Mouse (Mus musculus) hindbrain, embryonic 10.5 days (tissue): ENCODE results near the gene Abracl. TPM values are rescaled to one million over a fixed set of nuclear protein-coding genes. Genes with fewer than 3 reads are reported as not detected.
A peak's percentile ranks its signal among the peaks of the same experiment; 100 is the strongest.

Experiments
- DNase-seq: peaks from one replicate; pipeline ENCODE4 v3.0.0-alpha.2; 2017; ENCODE audit warnings: low spot score
- H3K27ac ChIP-seq: fragments of 300-500 bp; sonication (generic); 2 replicates; pipeline ENCODE4 v1.5.1; 2016; ENCODE audit warnings: mild to moderate bottlenecking, moderate library complexity
- H3K27me3 ChIP-seq: fragments of 300-500 bp; sonication (generic); 2 replicates; pipeline ENCODE4 v1.6.1; 2016; ENCODE audit warnings: mild to moderate bottlenecking; ENCODE audit not compliant: poor library complexity, insufficient read depth, severe bottlenecking
- H3K36me3 ChIP-seq: fragments of 300-500 bp; sonication (generic); 2 replicates; pipeline ENCODE4 v1.6.1; 2016; ENCODE audit warnings: mild to moderate bottlenecking, moderate library complexity
- H3K4me1 ChIP-seq: fragments of 300-500 bp; sonication (generic); replicated peaks from 2 replicates; pipeline ENCODE4 v1.6.1; 2016; ENCODE audit warnings: mild to moderate bottlenecking
- H3K4me3 ChIP-seq: fragments of 300-500 bp; sonication (generic); 2 replicates; pipeline ENCODE4 v1.5.1; 2016; ENCODE audit warnings: mild to moderate bottlenecking, moderate library complexity
- H3K9me3 ChIP-seq: fragments of 300-500 bp; sonication (generic); 2 replicates; pipeline ENCODE4 v1.6.1; 2016; ENCODE audit warnings: mild to moderate bottlenecking, moderate library complexity
- WGBS: fragments of 180-500 bp; shearing (Covaris S2); methylation state at CpG from one replicate; pipeline ENCODE4 v1.1.7; 2016; 5-methylcytosine and 5-hydroxymethylcytosine counted together
- polyA plus RNA-seq: library from polyadenylated mRNA; unstranded; fragments of >200 nt; fragmentation: Nextera tagmentation; extraction: Ambion mirVana; gene quantifications from 2 replicates; pipeline ENCODE4 v1.2.1, GENCODE M21; 2016

Abracl gene
- polyA plus RNA-seq, 1 experiment from 2014 or later: 211 TPM

DNA sequence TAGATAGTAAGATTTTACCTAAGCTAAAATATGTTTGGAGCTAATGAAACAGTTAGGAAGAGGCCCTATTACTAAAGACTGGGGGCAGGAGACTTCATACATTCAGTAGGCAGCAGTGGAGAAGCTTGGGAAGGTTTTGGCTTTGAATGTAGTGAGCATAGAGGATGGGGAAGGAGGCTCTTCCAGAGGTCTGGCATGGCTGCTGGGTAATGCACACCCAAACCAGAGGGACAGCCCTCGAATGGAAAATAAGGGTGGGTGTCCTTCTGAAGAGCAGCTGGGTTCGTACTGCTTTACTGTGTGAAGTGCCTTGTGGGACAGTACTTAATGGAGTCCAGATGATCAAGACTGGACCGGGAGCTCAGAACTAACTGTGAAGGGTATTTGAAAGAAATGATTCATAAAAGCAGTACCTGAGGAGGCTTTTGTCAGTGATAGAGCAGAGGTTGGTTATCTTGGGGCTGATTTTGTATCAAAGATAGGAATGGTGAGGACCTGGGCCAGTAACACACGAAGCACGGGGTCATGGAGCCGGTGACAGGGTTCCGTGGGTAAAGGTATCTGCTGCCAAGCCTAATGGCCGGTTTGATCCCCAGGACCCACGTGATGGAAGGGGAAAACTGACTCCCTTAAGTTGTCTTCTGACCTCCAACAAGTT, 35.7 kb upstream of the Abracl start:
- 92% methylated on average over 9 of the region's 9 CpGs for WGBS
- Histone ChIP-seq H3K27me3 (no peaks in the 10 kb centered on the region), H3K9me3 (no peaks in the 10 kb centered on the region), H3K4me1 (peaks cover 28% of the 10 kb centered on the region), H3K36me3 (no peaks in the 10 kb centered on the region), H3K4me3 (no peak overlapping the region), H3K27ac (no peak overlapping the region)
- no peak for DNase-seq

DNA sequence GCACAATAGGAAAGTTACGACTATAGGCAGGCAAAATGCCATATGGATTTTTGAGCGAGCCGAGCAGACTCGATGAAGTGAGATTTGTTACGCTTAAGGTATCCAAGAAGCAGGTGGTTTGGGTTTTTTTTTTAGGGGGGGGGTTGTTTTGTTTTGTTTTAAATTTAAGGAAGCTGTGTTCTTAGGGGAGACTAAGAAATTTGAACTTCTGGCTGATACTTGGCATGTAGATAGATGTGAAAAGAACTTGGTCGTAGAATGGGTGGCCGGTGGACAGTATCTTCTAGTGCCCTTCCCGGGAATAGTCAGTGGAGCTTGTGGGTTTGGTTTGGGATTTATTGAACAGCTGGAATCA, 33.3 kb upstream of the Abracl start:
- WGBS: 3% methylated on average over 8 of the region's 8 CpGs
- peak overlapping the region; percentile 98 for H3K27ac ChIP-seq

DNA sequence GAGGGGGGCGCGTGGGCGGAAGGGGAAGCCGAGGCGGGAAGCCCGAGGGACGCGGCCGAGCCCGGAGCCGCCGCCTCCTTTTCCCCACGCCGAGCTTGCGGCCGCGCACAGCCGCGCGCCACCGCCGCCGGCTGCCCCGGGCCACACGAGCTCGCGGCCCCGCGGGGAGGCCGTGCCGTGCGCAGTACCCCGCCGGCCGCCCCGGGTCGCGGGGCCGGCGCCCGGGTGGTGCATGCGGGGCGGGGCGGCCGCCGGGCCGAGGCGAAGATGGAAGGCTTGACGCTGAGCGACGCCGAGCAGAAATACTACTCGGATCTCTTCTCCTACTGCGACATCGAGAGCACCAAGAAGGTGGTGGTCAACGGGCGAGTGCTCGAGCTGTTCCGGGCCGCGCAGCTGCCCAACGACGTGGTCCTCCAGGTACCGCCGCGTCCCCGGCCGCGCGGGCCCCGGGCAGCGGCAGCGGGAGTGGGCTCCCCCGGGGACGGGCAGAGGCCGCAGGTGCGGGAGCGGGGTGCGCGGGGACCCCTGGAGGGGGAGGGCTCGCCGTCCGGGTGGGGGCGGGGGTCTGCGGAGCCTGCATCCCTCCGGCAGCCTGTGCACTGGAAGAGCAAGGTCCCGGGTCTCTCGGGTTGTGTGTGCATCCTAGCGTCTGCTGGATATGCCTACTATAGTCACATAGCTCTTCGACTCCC, 32.8 kb upstream of the Abracl start, which contains the start of gene Reps1:
Gene Reps1, plus strand, starts transcription at position 166 of the 695 bp plus-strand sequence.
- WGBS: under 1% methylated on average over 90 of the region's 90 CpGs
- Histone ChIP-seq H3K9me3 (no peaks in the 10 kb centered on the region), H3K27ac (peak within 1 kb of the TSS; percentile 98), H3K4me3 (peak within 1 kb of the TSS; percentile 99), H3K36me3 (no peaks in the 10 kb centered on the region), H3K4me1 (peaks cover 28% of the 10 kb centered on the region), H3K27me3 (no peaks in the 10 kb centered on the region)
- DNase-seq: peak; percentile 69

More for the DNA sequence above, 33.3 kb upstream of the Abracl start:
- Histone ChIP-seq H3K36me3 (no peaks in the 10 kb centered on the region), H3K4me1 (peaks cover 28% of the 10 kb centered on the region), H3K27me3 (no peaks in the 10 kb centered on the region), H3K4me3 (peak overlapping the region; percentile 99), H3K9me3 (no peaks in the 10 kb centered on the region)
- no peak for DNase-seq

DNA sequence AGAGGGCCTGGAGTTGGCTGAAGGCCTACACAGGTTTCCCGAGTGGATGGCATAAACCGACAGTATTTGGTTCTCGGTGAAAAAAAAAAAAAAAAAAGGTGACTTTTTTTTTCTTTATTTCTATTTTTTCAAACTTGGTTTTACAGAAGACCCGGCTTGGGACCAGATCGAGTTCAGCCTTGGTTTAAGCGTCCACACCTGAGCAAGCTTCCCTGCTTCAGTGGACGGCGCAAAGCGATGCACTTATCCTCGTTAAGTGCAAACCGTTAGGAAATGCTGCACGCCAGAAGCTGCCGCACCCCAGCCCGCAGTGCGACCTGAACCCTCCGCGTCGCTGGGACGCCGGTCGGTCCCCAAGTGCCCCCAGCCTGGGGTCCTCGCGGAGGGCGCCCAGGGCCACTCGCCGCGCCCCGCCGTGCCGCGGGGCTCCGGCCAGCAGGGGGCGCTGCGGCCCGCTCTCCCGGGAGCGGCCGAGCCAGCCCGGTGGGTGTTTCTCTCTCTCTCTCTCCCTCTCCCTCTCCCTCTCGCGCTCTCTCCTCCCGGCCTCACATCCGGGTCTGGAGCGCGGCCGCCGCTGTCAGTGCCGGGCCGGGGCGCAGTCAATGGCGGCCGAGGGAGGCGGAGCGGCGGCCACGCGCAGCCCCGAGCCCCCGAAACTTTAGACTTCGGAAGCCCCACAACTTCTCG, 32.1 kb upstream of the Abracl start:
- Histone ChIP-seq H3K9me3 (no peaks in the 10 kb centered on the region), H3K4me1 (peaks cover 28% of the 10 kb centered on the region), H3K27ac (peak overlapping the region; percentile 98), H3K27me3 (no peaks in the 10 kb centered on the region), H3K4me3 (peak overlapping the region; percentile 99), H3K36me3 (no peaks in the 10 kb centered on the region)
- 3% methylated on average over 60 of the region's 61 CpGs for WGBS
- peak; percentile 86 for DNase-seq

DNA sequence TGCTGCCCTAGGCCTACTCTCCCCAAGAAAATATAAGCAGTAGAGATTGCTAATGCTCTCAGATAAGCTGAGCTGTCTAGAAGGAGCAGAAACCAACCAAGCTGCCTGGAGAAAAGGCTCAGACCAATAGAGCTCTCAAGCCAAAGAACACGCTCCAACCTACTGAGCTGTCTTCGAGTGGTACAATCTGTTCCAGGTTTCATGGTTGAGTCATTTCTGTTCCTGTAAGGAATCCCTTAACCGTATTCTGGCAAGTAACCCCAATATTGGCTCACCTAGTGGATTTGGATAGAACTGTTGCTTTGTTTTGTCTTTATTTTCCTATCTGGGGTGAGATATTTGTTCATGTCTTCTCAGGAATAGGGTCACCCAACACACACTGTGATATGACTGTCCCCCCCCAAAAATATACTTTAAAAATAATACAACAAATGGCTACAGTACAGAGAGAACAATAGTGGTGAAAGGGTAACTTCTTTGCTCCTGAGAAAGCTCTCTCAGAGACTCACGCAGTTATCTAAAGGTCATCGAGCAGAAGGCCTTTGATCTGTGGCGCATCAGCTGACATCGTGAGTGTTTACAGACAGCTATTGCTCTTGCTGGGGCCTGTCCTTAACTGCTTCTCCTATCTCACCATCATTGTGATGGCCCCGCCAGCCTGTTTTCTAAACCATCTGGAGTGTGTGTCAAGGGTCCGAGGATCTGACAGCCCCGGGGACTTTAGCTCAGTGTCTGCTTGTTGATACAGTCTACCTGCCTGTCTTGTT, 24.5 kb upstream of the Abracl start:
- no peaks in the 10 kb centered on the region for H3K9me3 ChIP-seq
- H3K4me1 ChIP-seq: 0 out of 2 replicates have a peak, but pooled peaks cover 3% of the 10 kb centered on the region
- H3K27ac ChIP-seq: no peak overlapping the region
- 71% methylated on average over 10 of the region's 10 CpGs for WGBS
- H3K36me3 ChIP-seq: no peaks in the 10 kb centered on the region
- no peak overlapping the region for H3K4me3 ChIP-seq
- no peak for DNase-seq
- no peaks in the 10 kb centered on the region for H3K27me3 ChIP-seq

DNA sequence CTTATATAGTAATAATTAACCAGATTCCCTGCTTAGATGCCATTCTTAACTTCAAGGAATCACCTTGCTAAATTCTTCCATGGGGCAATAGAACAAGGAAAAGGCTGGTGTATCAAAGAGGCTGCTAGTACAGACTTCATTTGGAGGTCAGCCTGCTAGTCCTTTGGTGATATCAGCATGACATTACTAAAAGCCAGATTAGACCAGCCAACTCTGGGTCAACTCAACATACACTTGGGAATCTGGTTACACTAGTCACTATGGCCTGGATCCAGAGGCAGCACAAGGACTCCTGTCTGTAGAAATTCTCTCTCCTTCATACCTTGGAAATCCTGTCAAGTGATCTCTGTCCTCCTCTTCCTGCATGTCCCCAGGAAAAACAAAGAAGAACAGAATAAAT, 23.3 kb upstream of the Abracl start:
- Histone ChIP-seq H3K4me1 (0 out of 2 replicates have a peak, but pooled peaks cover 3% of the 10 kb centered on the region), H3K27me3 (no peaks in the 10 kb centered on the region), H3K36me3 (no peaks in the 10 kb centered on the region), H3K27ac (no peak overlapping the region), H3K9me3 (no peaks in the 10 kb centered on the region), H3K4me3 (no peak overlapping the region)
- no peak for DNase-seq

DNA sequence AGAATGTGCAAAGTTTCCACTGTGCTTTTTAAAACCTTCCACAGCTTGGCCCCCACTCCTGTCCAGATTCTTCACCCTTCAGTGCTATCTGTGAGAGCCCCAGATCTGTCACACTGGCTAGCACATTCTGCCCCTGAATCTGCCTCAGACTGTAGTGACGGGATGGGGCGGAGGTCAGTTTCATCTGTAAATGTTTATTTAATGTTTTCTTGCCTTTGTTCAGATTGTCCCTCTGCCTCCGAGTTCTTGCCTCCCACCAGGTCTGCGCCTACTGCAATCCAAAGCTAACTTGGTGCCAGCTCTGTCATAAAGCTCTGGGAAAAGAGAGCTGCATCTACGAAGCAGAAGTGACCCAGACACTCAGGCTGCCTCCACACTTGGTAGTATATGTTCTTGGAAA, 13.8 kb upstream of the Abracl start:
- DNase-seq: no peak
- Histone ChIP-seq H3K36me3 (no peaks in the 10 kb centered on the region), H3K27me3 (no peaks in the 10 kb centered on the region), H3K27ac (no peak overlapping the region), H3K4me1 (no peaks in the 10 kb centered on the region), H3K9me3 (no peaks in the 10 kb centered on the region), H3K4me3 (no peak overlapping the region)
- 80% methylated on average over 5 of the region's 5 CpGs for WGBS

DNA sequence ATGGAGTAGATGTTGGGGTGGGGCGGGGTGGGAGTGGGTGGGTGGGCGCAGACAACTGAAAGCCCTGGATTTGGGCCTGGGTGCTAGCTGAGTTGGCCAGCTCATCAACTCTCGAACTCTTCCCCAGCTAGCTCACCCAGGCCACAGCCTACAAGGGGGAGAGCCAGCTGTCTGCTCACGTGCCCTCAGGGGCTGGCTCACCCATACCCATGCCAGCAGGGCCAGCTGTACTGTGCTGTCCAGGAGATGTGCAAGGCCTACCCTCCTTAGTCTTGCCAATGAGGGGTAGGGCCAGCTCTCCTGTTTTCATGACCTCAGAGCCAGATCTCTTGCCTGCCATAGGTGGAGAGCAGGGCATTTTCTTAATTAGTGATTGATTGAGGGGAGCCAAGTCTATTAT, 11.3 kb upstream of the Abracl start:
- no peaks in the 10 kb centered on the region for H3K36me3 ChIP-seq
- no peak overlapping the region for H3K4me3 ChIP-seq
- no peaks in the 10 kb centered on the region for H3K27me3 ChIP-seq
- DNase-seq: no peak
- H3K27ac ChIP-seq: no peak overlapping the region
- no peaks in the 10 kb centered on the region for H3K9me3 ChIP-seq
- 93% methylated on average over 4 of the region's 4 CpGs for WGBS
- H3K4me1 ChIP-seq: no peaks in the 10 kb centered on the region

DNA sequence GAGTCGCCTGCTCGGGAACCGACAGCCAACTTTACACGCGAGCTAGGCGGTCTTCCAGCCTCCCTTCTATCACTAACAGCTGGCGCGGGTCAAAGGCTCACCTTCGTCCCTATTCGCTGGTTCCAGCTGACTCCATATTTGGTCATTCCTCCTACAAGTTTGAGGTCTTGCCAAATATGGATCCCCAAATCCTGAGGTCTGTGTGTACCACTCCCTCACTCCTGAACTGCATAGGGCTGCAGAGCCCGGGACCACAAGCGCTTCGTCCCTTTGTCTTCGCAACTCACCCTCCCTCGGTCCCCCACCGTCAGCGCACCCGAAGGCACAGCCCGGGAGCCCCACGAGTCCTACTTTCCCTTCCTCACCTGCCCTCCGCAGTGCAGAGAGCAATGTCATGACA, 776 bp downstream of the Abracl start:
- WGBS: 0% methylated on average over 21 of the region's 21 CpGs
- no peaks in the 10 kb centered on the region for H3K27me3 ChIP-seq
- peaks cover 30% of the 10 kb centered on the region for H3K36me3 ChIP-seq
- peak overlapping the region; percentile 98 for H3K27ac ChIP-seq
- H3K4me1 ChIP-seq: peaks cover 27% of the 10 kb centered on the region
- H3K9me3 ChIP-seq: peaks cover 5% of the 10 kb centered on the region; the same call in 1 of the 2 replicates
- peak; percentile 84 for DNase-seq
- H3K4me3 ChIP-seq: peak overlapping the region; percentile 79

DNA sequence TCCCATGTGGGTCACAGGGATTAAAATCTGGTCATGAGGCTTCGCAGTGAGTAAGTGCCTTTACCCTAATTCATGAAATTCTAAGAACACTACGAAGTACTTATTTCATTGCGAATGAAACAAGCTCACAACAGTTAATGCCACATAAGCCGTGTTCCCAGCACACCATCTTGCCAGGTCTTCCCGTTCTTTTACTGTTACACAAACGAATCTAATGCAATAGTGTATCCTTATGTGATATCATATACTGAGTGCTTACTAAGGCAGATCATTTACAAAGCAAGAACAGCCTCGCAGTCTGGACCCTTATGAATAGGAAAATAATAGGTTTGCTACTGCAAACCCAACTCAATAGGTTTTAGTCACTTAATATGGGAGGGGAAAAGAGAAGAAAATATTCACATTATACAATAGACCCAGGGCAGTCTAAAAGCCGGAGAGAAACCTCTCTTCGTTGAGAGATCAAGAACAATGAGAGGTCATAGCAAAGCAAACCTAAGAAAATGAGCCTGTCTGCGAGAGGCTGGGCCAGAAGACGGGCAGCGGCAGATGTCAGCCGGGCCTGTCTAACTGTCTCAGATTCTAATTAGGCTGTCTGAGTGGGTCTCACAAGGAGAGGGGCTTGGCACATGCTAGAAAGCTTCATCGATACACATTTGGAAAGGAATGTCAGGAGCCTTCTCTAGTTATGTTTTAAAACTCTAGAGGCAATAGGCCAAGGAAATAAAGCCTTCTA, 1.3 kb downstream of the Abracl start:
- H3K4me1 ChIP-seq: peaks cover 27% of the 10 kb centered on the region
- H3K27me3 ChIP-seq: no peaks in the 10 kb centered on the region
- H3K36me3 ChIP-seq: peaks cover 36% of the 10 kb centered on the region
- peaks cover 5% of the 10 kb centered on the region; the same call in 1 of the 2 replicates for H3K9me3 ChIP-seq
- H3K27ac ChIP-seq: peak overlapping the region; percentile 98
- DNase-seq: no peak
- peak overlapping the region; percentile 79 for H3K4me3 ChIP-seq
- WGBS: 36% methylated on average over 14 of the region's 14 CpGs

DNA sequence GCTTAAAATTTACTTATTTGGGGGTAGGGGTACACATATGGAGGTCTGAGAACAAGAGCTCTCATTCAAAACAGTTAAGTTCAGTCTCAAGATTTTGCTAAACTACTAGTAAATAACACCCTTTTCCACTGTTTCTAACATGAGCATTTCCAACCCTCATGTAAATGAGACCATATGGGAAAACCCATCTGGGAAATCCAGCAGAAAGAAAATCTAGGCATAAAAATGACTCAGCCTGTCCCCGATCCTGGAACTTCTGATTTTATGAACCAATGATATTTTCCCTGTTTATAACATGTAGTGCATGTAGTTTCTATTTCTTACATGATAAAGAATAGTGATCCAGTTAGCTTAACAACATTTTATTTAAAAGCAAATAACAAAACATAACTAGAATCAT, 2.2 kb downstream of the Abracl start:
- Histone ChIP-seq H3K36me3 (peaks cover 45% of the 10 kb centered on the region), H3K4me1 (peaks cover 27% of the 10 kb centered on the region), H3K4me3 (0 out of 2 replicates have a peak overlapping the region, but pooled peaks have one; percentile 79), H3K27ac (peak overlapping the region; percentile 98), H3K27me3 (no peaks in the 10 kb centered on the region), H3K9me3 (peaks cover 5% of the 10 kb centered on the region; the same call in 1 of the 2 replicates)
- 76% methylated on average over 1 of the region's 1 CpGs for WGBS
- no peak for DNase-seq

DNA sequence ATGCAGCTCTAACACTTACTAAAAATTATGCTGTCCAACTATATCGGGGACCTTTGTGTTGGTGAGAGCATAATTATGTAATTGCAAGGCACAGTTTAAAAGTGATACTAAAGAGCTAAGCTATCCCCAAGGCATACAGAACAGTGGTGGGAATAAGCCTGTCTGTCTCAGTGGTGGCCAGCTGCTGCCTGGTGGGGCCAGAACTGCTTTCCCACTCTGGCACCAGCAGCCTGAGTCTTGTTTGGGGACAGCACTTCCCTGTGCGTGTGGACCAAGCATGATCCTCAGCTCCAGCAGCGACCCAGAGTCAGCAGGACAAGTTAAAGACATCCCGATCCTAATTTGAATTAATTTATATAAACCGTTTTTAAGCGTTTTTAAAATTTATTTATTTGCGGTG, 2.6 kb downstream of the Abracl start:
- WGBS: 78% methylated on average over 7 of the region's 7 CpGs
- no peak overlapping the region for H3K4me3 ChIP-seq
- H3K27ac ChIP-seq: peak overlapping the region; percentile 98
- H3K9me3 ChIP-seq: peaks cover 5% of the 10 kb centered on the region; the same call in 1 of the 2 replicates
- H3K27me3 ChIP-seq: no peaks in the 10 kb centered on the region
- peaks cover 27% of the 10 kb centered on the region for H3K4me1 ChIP-seq
- peak; percentile 33 for DNase-seq
- peaks cover 46% of the 10 kb centered on the region for H3K36me3 ChIP-seq
